Mouse (Mus musculus): Measurements from ENCODE around the gene Glrx5.

GRCm38 (mm10) chr12:105008150-105008549, 24.3 kb upstream of the Glrx5 start:
- TF ChIP-seq CTCF (IDR thresholded peaks at IDR 0.05) (peak; percentile 26; the same call in 1 of the 2 replicates), POLR2A (IDR thresholded peaks at IDR 0.05; ENCODE audit: insufficient read depth, low read depth, low read length) (no peak), EP300 (IDR thresholded peaks at IDR 0.05; ENCODE audit: insufficient read depth, low read depth, low read length) (no peak)

Data from heart, adult 2 months (tissue).